Mouse (Mus musculus) erythroblast, embryonic 14.5 days (primary cell): ENCODE data around the gene Tbca.

ENCODE experiments used
- GATA1 ChIP-seq: IDR thresholded peaks from 2 replicates; pipeline ENCODE4 v1.6.1; 2012; ENCODE audit warnings: low read length, inconsistent platforms, mixed read lengths
- TAL1 ChIP-seq: IDR thresholded peaks from 3 replicates; pipeline ENCODE4 v1.6.1; 2012; ENCODE audit warnings: low read length, inconsistent platforms, mixed read lengths

- TF ChIP-seq GATA1 = no peak
- no peak for TF ChIP-seq TAL1
Observed at GRCm38 (mm10) chr13:94877991-94878745, 89.5 kb downstream of the Tbca start.
